13 mouse cellular contexts compared by ENCODE assay signal in genomic region chr3:98106115-98106514, GRCm38 (mm10). TPM values are rescaled to one million over a fixed set of nuclear protein-coding genes. Genes with fewer than 3 reads are reported as not detected.
DNase-seq lines count a peak whose midpoint lies in the region; ATAC-seq and TF ChIP-seq lines count a peak whose summit lies in the region.
"Had no signal": no experiment of that assay in that cellular context is flagged by ENCODE, and none has a peak within 500 bp of the region (broad histone marks: within the 10 kb centered on the region; RNA-seq: fewer than 3 reads in every experiment).

No protein-coding gene starts in this region.

- H3K4me2 ChIP-seq in embryonic facial prominence, embryonic 14.5 days (ENCODE audit: low read depth, low read length): no peak overlapping the region
- H3K4me2 ChIP-seq in hindbrain, embryonic 13.5 days: no peak overlapping the region
- H3K4me2 ChIP-seq in midbrain, embryonic 14.5 days (ENCODE audit: low read length): no peak overlapping the region

- 48% methylated on average over 4 of the region's 4 CpGs for WGBS in kidney, adult 2 months
- 60% methylated on average over 4 of the region's 4 CpGs for WGBS in embryonic facial prominence, embryonic 14.5 days
- 65% methylated on average over 4 of the region's 4 CpGs for WGBS in hindbrain, embryonic 13.5 days
- WGBS in midbrain, embryonic 14.5 days: 84% methylated on average over 4 of the region's 4 CpGs

- peak; percentile 14 for DNase-seq in kidney, adult 2 months
- no peak for DNase-seq in kidney, postnatal 25 days
- DNase-seq in embryonic facial prominence, embryonic 14.5 days (ENCODE audit: low spot score): no peak
- DNase-seq in midbrain, embryonic 14.5 days: no peak
- DNase-seq in cerebellum, adult 11-12 months: no peak
- no peak for DNase-seq in left cerebral cortex, postnatal 4 days
- no peak for DNase-seq in gastrocnemius, postnatal 36 days
- DNase-seq: gastrocnemius, postnatal 10 days; thymus, postnatal 14 days had no signal

- H3K36me3 ChIP-seq in kidney, adult 2 months (ENCODE audit: control insufficient read depth, insufficient read depth, low read length): peaks cover 6% of the 10 kb centered on the region; the same call in 1 of the 2 replicates
- H3K36me3 ChIP-seq in embryonic facial prominence, embryonic 14.5 days (ENCODE audit: control insufficient read depth, insufficient read depth, low read length): peaks cover 81% of the 10 kb centered on the region
- H3K36me3 ChIP-seq in hindbrain, embryonic 13.5 days: peaks cover 21% of the 10 kb centered on the region
- peaks cover 7% of the 10 kb centered on the region for H3K36me3 ChIP-seq in midbrain, embryonic 14.5 days (ENCODE audit: control insufficient read depth, insufficient read depth, low read length)

- H3K4me1 ChIP-seq in kidney, adult 2 months (ENCODE audit: control insufficient read depth, insufficient read depth, low read length): peaks cover 36% of the 10 kb centered on the region
- peaks cover 24% of the 10 kb centered on the region for H3K4me1 ChIP-seq in embryonic facial prominence, embryonic 14.5 days (ENCODE audit: control insufficient read depth, insufficient read depth, low read length)
- peaks cover 36% of the 10 kb centered on the region for H3K4me1 ChIP-seq in hindbrain, embryonic 13.5 days (replicated peaks)
- peaks cover 16% of the 10 kb centered on the region for H3K4me1 ChIP-seq in midbrain, embryonic 14.5 days (ENCODE audit: control insufficient read depth, insufficient read depth, low read length)

- TF ChIP-seq CTCF in kidney, adult 2 months (conservative IDR thresholded peaks at IDR 0.05; ENCODE audit: insufficient read depth, insufficient read length, low read depth, low read length): no peak

- intact Hi-C loops in left cerebral cortex, postnatal 4 days (cut with DNase I): no loop called here
- intact Hi-C loops in gastrocnemius, postnatal 36 days (cut with DNase I): no loop called here

- TF ChIP-seq POLR2A in kidney, adult 2 months (IDR thresholded peaks at IDR 0.05; ENCODE audit: low read depth, low read length): no peak

- no peak overlapping the region for H3K4me3 ChIP-seq in kidney, adult 2 months (ENCODE audit: insufficient read depth, low read depth, low read length)
- no peak overlapping the region for H3K4me3 ChIP-seq in embryonic facial prominence, embryonic 14.5 days (ENCODE audit: low read depth, low read length)
- H3K4me3 ChIP-seq in hindbrain, embryonic 13.5 days: no peak overlapping the region
- H3K4me3 ChIP-seq in midbrain, embryonic 14.5 days (replicated peaks; ENCODE audit: low read depth, low read length): no peak overlapping the region

- H3K27ac ChIP-seq in kidney, adult 2 months (ENCODE audit: insufficient read depth, low read depth, low read length): peak overlapping the region; percentile 76; the same call in 1 of the 2 replicates
- peak overlapping the region; percentile 52; the same call in 1 of the 2 replicates for H3K27ac ChIP-seq in embryonic facial prominence, embryonic 14.5 days (replicated peaks; ENCODE audit: low read depth, low read length)
- H3K27ac ChIP-seq in hindbrain, embryonic 13.5 days: peak overlapping the region; percentile 65
- peak overlapping the region; percentile 66; the same call in 1 of the 2 replicates for H3K27ac ChIP-seq in midbrain, embryonic 14.5 days (replicated peaks; ENCODE audit: low read depth, low read length)

- ATAC-seq in embryonic facial prominence, embryonic 14.5 days (ENCODE audit: low read depth): no peak
- no peak for ATAC-seq in hindbrain, embryonic 13.5 days (ENCODE audit: low FRiP score)
- ATAC-seq in midbrain, embryonic 14.5 days (ENCODE audit: low FRiP score, low TSS enrichment): no peak

- no peaks in the 10 kb centered on the region for H3K27me3 ChIP-seq in kidney, adult 2 months (replicated peaks; ENCODE audit: control insufficient read depth, insufficient read depth, low read length)
- H3K27me3 ChIP-seq in embryonic facial prominence, embryonic 14.5 days (replicated peaks; ENCODE audit: control insufficient read depth, insufficient read depth, low read length): no peaks in the 10 kb centered on the region
- H3K27me3 ChIP-seq in hindbrain, embryonic 13.5 days: no peaks in the 10 kb centered on the region; the same call in 1 of the 2 replicates
- H3K27me3 ChIP-seq in midbrain, embryonic 14.5 days (ENCODE audit: control insufficient read depth, insufficient read depth, low read length): no peaks in the 10 kb centered on the region
- H3K27me3 ChIP-seq: CH12.LX had no signal

- H3K9ac ChIP-seq in embryonic facial prominence, embryonic 14.5 days (ENCODE audit: low read depth, low read length): no peak overlapping the region
- no peak overlapping the region for H3K9ac ChIP-seq in hindbrain, embryonic 13.5 days
- H3K9ac ChIP-seq in midbrain, embryonic 14.5 days (replicated peaks; ENCODE audit: low read length): no peak overlapping the region

- H3K9me3 ChIP-seq in embryonic facial prominence, embryonic 14.5 days (ENCODE audit: control insufficient read depth, low read length): peaks cover 9% of the 10 kb centered on the region
- no peaks in the 10 kb centered on the region for H3K9me3 ChIP-seq in hindbrain, embryonic 13.5 days
- no peaks in the 10 kb centered on the region for H3K9me3 ChIP-seq in midbrain, embryonic 14.5 days (ENCODE audit: control insufficient read depth, low read length)

RNA-seq across cellular contexts. Expression of gene Adam30, which starts 54.3 kb away (rescaled TPM):
- not detected in 2 replicates for polyA plus RNA-seq in kidney, adult 2 months (2012; rRNA removed)
- polyA plus RNA-seq in embryonic facial prominence, embryonic 14.5 days (2014; fragmentation: Nextera tagmentation; extraction: Ambion mirVana): not detected in 2 replicates
- 0.05 TPM in 1 of 2 replicates, not detected in the other for polyA plus RNA-seq in hindbrain, embryonic 13.5 days (2015; fragmentation: Nextera tagmentation; extraction: Ambion mirVana)
- not detected in 2 replicates for polyA plus RNA-seq in midbrain, embryonic 14.5 days (2014; fragmentation: Nextera tagmentation; extraction: Ambion mirVana)
- not detected for total RNA-seq in left cerebral cortex, postnatal 4 days (2021)
- not detected for total RNA-seq in gastrocnemius, postnatal 36 days (2021)
- total RNA-seq: CH12.LX; gastrocnemius, postnatal 10 days; left cerebral cortex, postnatal 36 days had no signal
- polyA plus RNA-seq: spleen, adult 2 months had no signal
